Mouse (Mus musculus) ES-E14 (cell line): Measurements from ENCODE around the gene Lrch4. TPM values are rescaled to one million over a fixed set of nuclear protein-coding genes. Genes with fewer than 3 reads are reported as not detected.

ENCODE experiments used
- DNase-seq: peaks from one replicate; pipeline ENCODE4 v3.0.0-alpha.2; 2013; ENCODE audit warnings: low read depth, low spot score
- H3K27ac ChIP-seq: 2 replicates; pipeline ENCODE4 v1.5.1; 2012; ENCODE audit warnings: low read depth, mild to moderate bottlenecking, low read length, moderate library complexity, mixed read lengths; ENCODE audit not compliant: poor library complexity, insufficient read depth, severe bottlenecking
- H3K36me3 ChIP-seq: 2 replicates; pipeline ENCODE4 v1.6.1; 2012; ENCODE audit warnings: mild to moderate bottlenecking, low read length, moderate library complexity, mixed read lengths; ENCODE audit not compliant: control insufficient read depth, poor library complexity, insufficient read depth, severe bottlenecking
- H3K4me1 ChIP-seq, 2 experiments: fragments of 150-350 bp in 1 of 2; sonication (generic) in 1 of 2; 2 replicates each; pipeline ENCODE4 v1.6.1; 2012; ENCODE audit warnings: low read length in 2 of 2, mild to moderate bottlenecking in 1 of 2, mixed read lengths in 1 of 2; ENCODE audit not compliant: control insufficient read depth in 2 of 2, insufficient read depth in 2 of 2, poor library complexity in 1 of 2
- H3K4me3 ChIP-seq, 2 experiments: fragments of 150-350 bp in 1 of 2; sonication (generic) in 1 of 2; 2 replicates each; pipeline ENCODE4 v1.5.1; 2012; ENCODE audit warnings: low read length in 2 of 2, low read depth in 1 of 2, mild to moderate bottlenecking in 1 of 2, mixed read lengths in 1 of 2; ENCODE audit not compliant: insufficient read depth in 1 of 2, poor library complexity in 1 of 2, severe bottlenecking in 1 of 2
- H3K9ac ChIP-seq: 2 replicates; pipeline ENCODE4 v1.6.1; 2012; ENCODE audit warnings: low read depth, mild to moderate bottlenecking, low read length, mixed read lengths; ENCODE audit not compliant: poor library complexity, insufficient read depth, severe bottlenecking
- H3K9me3 ChIP-seq: fragments of 150-350 bp; sonication (generic); 2 replicates; pipeline ENCODE4 v1.6.1; 2012; ENCODE audit warnings: low read depth, mild to moderate bottlenecking, low read length; ENCODE audit not compliant: control insufficient read depth, insufficient read depth
- CHD2 ChIP-seq: IDR thresholded peaks from 2 replicates; pipeline ENCODE4 v1.6.1; 2014; ENCODE audit warnings: mild to moderate bottlenecking, low read depth, low read length, inconsistent platforms
- HCFC1 ChIP-seq: IDR thresholded peaks from 2 replicates; pipeline ENCODE4 v1.6.1; 2012; ENCODE audit warnings: low read length, inconsistent platforms, borderline replicate concordance; ENCODE audit not compliant: insufficient read depth
- MAFK ChIP-seq: IDR thresholded peaks from 2 replicates; pipeline ENCODE4 v1.6.1; 2014; ENCODE audit warnings: mild to moderate bottlenecking, low read depth, low read length, inconsistent platforms; ENCODE audit not compliant: insufficient read depth
- ZC3H11A ChIP-seq: IDR thresholded peaks from 2 replicates; pipeline ENCODE4 v1.6.1; 2012; ENCODE audit warnings: low read depth, mild to moderate bottlenecking, inconsistent platforms, low read length, borderline replicate concordance
- ZNF384 ChIP-seq: IDR thresholded peaks from 2 replicates; pipeline ENCODE4 v1.6.1; 2012; ENCODE audit warnings: low read depth, low read length, inconsistent platforms
- in situ Hi-C, 2 experiments: fragments of 600-800 bp; cut with MboI; formaldehyde crosslinking; loops; one replicate each; pipeline ENCODE4 v1.15.1; 2025; ENCODE audit warnings: low sequenced_read_pairs in 2 of 2, inconsistent platforms in 1 of 2; ENCODE audit not compliant: unreplicated experiment in 2 of 2
- total RNA-seq: library from RNA; depleted of rRNA; stranded (reverse); fragments of 300-350 nt; gene quantifications from 2 replicates; pipeline ENCODE4 v1.2.3, GENCODE M21; 2012; rRNA removed

Lrch4 gene
- 12.7 and 23.0 TPM in 2 replicates for total RNA-seq

DNA sequence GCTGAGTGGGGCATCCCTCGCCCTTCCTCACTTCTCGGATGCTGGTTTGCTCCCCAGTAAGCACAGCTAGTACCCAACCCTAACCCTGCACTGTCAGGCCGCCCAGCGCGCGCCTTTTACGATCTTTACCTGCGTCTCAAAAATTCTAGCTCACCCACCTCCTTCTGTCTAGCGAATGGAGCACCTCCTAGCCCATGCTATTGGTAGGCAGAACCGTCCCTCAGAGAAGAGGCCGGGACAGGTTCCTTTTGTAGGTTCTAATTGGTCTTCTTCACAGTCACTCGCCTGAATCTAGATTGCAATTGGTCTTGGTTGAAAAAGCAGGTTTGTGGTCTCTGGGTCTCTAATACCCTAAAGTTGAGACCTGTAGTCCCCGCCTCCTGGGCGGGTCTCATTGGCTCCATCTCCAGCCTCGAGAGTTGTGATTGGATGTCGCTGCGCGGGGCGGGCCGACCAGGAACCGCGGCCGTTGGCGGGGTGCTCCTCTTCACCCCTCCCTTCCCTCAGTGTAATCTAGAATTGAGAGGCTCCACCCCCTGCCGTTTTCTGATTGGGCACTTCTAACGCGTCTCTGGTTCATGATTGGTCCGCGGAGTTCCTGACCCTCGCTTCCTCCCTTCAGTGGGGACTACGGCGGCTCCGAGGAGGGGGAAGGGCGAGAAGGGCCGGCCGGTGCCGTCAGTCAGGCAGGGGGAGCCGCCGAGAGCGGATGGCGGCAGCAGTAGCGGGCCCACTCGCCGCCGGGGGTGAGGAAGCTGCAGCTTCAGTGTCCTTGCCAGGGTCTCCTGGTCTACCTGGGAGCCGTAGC is at the start of gene Lrch4, which contains the start of the genes Fbxo24 and Gm20605:
TSS of gene Lrch4 (plus strand) at position 624 of the 808 bp plus-strand sequence.
TSS of gene Fbxo24 (minus strand) at position 505 of the 808 bp plus-strand sequence.
TSS of gene Gm20605 (plus strand) at position 678 of the 808 bp plus-strand sequence.
- Histone ChIP-seq H3K4me3 (peak within 1 kb of the TSS; percentile 97 to 99), H3K27ac (peak within 1 kb of the TSS; percentile 95), H3K9ac (peak within 1 kb of the TSS; percentile 95), H3K9me3 (no peaks in the 10 kb centered on the region), H3K4me1 (peaks cover 0 to 27% of the 10 kb centered on the region in 2 experiments; a peak in 2 of 4 replicates), H3K36me3 (peaks cover 1% of the 10 kb centered on the region; the same call in 1 of the 2 replicates)
- TF ChIP-seq HCFC1 (peak; percentile 72), MAFK (no peak), ZNF384 (no peak), CHD2 (peak; percentile 98), ZC3H11A (no peak)
- in situ Hi-C loops = no loop called here
- peak; percentile 99 for DNase-seq

DNA sequence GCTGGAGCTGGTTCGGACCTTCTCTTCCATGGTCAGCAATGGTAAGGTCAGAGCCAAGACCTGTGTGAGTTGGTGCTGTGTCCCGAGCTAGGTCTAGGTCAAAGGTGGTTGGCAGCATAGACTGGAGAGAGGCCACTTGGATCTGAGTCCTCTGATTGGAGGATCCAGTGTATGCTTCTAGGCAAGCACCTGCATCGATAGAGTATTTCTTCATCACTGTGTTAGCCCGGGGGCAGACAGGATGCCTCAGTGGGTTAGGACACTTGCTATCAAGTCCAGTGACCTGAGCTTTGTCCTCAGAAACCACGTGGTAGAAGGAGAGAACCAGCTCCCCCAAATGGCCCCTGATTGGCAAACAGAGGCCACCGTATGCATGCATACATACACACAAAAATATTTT is 48.7 kb upstream of the Lrch4 start:
- H3K9me3 ChIP-seq = no peaks in the 10 kb centered on the region
- no peak overlapping the region for H3K4me3 ChIP-seq
- no peak for TF ChIP-seq CHD2
- TF ChIP-seq ZNF384 = no peak
- TF ChIP-seq MAFK = no peak
- TF ChIP-seq HCFC1 = no peak
- TF ChIP-seq ZC3H11A = no peak
- no peak overlapping the region for H3K27ac ChIP-seq
- H3K36me3 ChIP-seq = no peaks in the 10 kb centered on the region
- DNase-seq = no peak
- in situ Hi-C loops = no loop called here
- H3K9ac ChIP-seq = no peak overlapping the region
- peaks cover 0 to 8% of the 10 kb centered on the region in 2 experiments; a peak in 1 of 4 replicates for H3K4me1 ChIP-seq

DNA sequence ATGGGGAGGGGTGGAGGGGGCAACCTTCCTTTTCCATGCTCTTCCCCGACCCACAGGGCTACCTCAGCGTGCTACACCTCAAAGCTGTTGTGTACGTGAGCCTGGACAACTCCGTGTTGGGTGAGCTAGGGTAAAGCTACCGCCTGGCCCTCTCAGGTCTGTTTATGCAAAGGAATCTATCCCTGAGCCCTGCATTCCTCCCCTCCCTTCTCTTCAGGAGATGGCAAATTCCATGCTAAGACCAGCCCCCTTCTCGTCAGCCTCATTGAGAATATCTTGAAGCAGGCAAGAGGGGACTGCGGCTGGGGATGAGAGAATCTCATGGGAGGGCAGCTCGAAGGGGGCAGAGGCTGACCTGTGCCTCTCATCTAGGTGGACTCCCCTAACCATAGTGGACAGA is 46.2 kb upstream of the Lrch4 start:
- TF ChIP-seq HCFC1 (no peak), CHD2 (no peak), ZNF384 (no peak), MAFK (no peak), ZC3H11A (no peak)
- H3K9me3 ChIP-seq = no peaks in the 10 kb centered on the region
- H3K4me3 ChIP-seq = no peak overlapping the region
- peaks cover 1 to 13% of the 10 kb centered on the region in 2 experiments; a peak in 3 of 4 replicates for H3K4me1 ChIP-seq
- no peak for DNase-seq
- in situ Hi-C loops = no loop called here
- no peak overlapping the region for H3K9ac ChIP-seq
- no peaks in the 10 kb centered on the region for H3K36me3 ChIP-seq
- no peak overlapping the region for H3K27ac ChIP-seq

DNA sequence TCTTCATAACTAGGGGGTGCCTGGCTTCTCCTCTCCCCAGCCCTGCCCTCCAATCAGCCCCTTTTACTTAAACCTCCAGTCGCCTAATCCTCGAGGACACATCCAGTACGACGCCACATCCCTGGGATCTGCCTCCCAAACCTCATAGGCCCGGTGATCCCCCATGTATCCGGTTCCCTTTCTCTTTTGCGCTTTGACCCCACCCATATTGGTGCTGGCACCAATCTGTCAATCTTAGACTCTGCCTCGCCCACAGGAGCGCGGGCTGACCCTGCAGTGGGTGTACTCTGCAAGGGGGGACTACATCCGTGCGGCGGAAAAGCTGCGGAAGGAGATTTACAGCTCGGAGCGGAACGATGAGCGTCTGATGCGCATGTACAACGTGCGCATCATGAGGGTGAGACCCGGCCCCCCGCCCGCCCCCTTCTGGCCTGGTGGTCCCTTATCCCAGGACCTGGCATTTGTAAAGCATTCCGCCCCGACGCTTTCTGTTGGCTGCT is 45.2 kb upstream of the Lrch4 start:
- in situ Hi-C loops = no loop called here
- DNase-seq = no peak
- Histone ChIP-seq H3K4me1 (peaks cover 1 to 13% of the 10 kb centered on the region in 2 experiments; a peak in 3 of 4 replicates), H3K4me3 (peak overlapping the region; percentile 46 to 50; a peak in 3 of 4 replicates), H3K36me3 (no peaks in the 10 kb centered on the region), H3K9ac (peak overlapping the region; percentile 42), H3K9me3 (no peaks in the 10 kb centered on the region), H3K27ac (no peak overlapping the region)
- TF ChIP-seq CHD2 = no peak
- TF ChIP-seq ZNF384 = no peak
- TF ChIP-seq ZC3H11A = no peak
- TF ChIP-seq MAFK = no peak
